ENCODE assay signal across 8 mouse cellular contexts in the genomic region with DNA sequence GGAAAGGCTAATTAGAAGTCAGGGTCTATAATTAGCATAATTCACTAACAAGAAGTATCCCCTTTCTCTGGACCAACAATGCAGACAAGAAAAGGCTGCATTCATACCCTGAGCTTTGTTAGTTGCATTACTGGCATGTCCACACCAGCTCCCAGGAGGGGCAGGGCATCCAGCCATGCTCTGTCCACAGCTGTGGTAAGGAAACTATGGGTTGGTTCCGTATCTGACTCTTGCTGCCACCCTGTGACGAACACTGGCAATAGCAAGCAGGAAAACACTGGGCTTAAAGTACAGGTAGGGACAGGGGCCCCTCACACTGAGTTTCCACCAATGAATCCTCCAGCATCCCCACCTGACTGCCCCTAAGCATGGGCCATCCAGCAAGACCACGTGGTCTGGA. TPM values are rescaled to one million over a fixed set of nuclear protein-coding genes. Genes with fewer than 3 reads are reported as not detected.
DNase-seq lines count a peak whose midpoint lies in the region; ATAC-seq and TF ChIP-seq lines count a peak whose summit lies in the region.

No protein-coding gene starts in this region.

- no peak overlapping the region for H3K9ac ChIP-seq in hindbrain, embryonic 14.5 days
- H3K9ac ChIP-seq in midbrain, embryonic 15.5 days, result no peak overlapping the region

- no peaks in the 10 kb centered on the region for H3K27me3 ChIP-seq in embryonic facial prominence, embryonic 10.5 days (replicated peaks; ENCODE audit: low read depth, poor library complexity, severe bottlenecking)
- no peaks in the 10 kb centered on the region for H3K27me3 ChIP-seq in hindbrain, embryonic 14.5 days (ENCODE audit: control insufficient read depth, insufficient read depth, low read length)
- no peaks in the 10 kb centered on the region for H3K27me3 ChIP-seq in midbrain, embryonic 15.5 days (replicated peaks)

- H3K36me3 ChIP-seq in embryonic facial prominence, embryonic 10.5 days (replicated peaks), result no peaks in the 10 kb centered on the region
- no peaks in the 10 kb centered on the region for H3K36me3 ChIP-seq in hindbrain, embryonic 14.5 days (replicated peaks; ENCODE audit: control insufficient read depth, insufficient read depth)
- no peaks in the 10 kb centered on the region for H3K36me3 ChIP-seq in midbrain, embryonic 15.5 days (replicated peaks)

- intact Hi-C loops in left cerebral cortex, adult 2 months (cut with DNase I), result loop anchor here (5.0 to 10.0 kb wide), 2 partner anchors 59 to 161 kb away; no protein-coding TSS in a partner anchor

- peak; percentile 74 for TF ChIP-seq CTCF in left cerebral cortex, adult 2 months (IDR thresholded peaks at IDR 0.05)

- H3K4me2 ChIP-seq in hindbrain, embryonic 14.5 days (replicated peaks), result no peak overlapping the region
- H3K4me2 ChIP-seq in midbrain, embryonic 15.5 days, result no peak overlapping the region

- DNase-seq in ES-CJ7 (ENCODE audit: low read depth, low spot score) (peak; percentile 35), MN1 (ENCODE audit: low spot score) (no peak)
- DNase-seq in adrenal gland, adult 18-20 months (ENCODE audit: low spot score in 2 of 2), result peak; percentile 29 to 44
- DNase-seq in embryonic facial prominence, embryonic 10.5 days (ENCODE audit: low spot score), result peak; percentile 47
- DNase-seq in hindbrain, embryonic 14.5 days (ENCODE audit: low spot score), result peak; percentile 69
- peak; percentile 48 to 60 for DNase-seq in left cerebral cortex, adult 2 months (ENCODE audit: extremely low spot score in 1 of 2, low spot score in 2 of 2)

- H3K4me1 ChIP-seq in embryonic facial prominence, embryonic 10.5 days, result no peaks in the 10 kb centered on the region
- 0 out of 2 replicates have a peak, but pooled peaks cover 3% of the 10 kb centered on the region for H3K4me1 ChIP-seq in hindbrain, embryonic 14.5 days (replicated peaks; ENCODE audit: control insufficient read depth, insufficient read depth, low read length)
- no peaks in the 10 kb centered on the region for H3K4me1 ChIP-seq in midbrain, embryonic 15.5 days

- ATAC-seq in hindbrain, embryonic 14.5 days (ENCODE audit: low FRiP score), result peak; percentile 81; the same call in 1 of the 2 replicates
- ATAC-seq in midbrain, embryonic 15.5 days (replicated peaks), result peak; percentile 65
- ATAC-seq in megakaryocyte-erythroid progenitor cell, adult 5-6 weeks (replicated peaks; ENCODE audit: low FRiP score, low TSS enrichment, poor library complexity, severe bottlenecking), result no peak

- H3K9me3 ChIP-seq in embryonic facial prominence, embryonic 10.5 days, result no peaks in the 10 kb centered on the region
- H3K9me3 ChIP-seq in hindbrain, embryonic 14.5 days (ENCODE audit: control insufficient read depth, low read length), result no peaks in the 10 kb centered on the region
- no peaks in the 10 kb centered on the region for H3K9me3 ChIP-seq in midbrain, embryonic 15.5 days

- no peak overlapping the region for H3K4me3 ChIP-seq in embryonic facial prominence, embryonic 10.5 days
- no peak overlapping the region for H3K4me3 ChIP-seq in hindbrain, embryonic 14.5 days (replicated peaks; ENCODE audit: low read length)
- H3K4me3 ChIP-seq in left cerebral cortex, adult 2 months, result no peak overlapping the region
- no peak overlapping the region for H3K4me3 ChIP-seq in midbrain, embryonic 15.5 days

- 2% methylated on average over 3 of the region's 3 CpGs for WGBS in embryonic facial prominence, embryonic 10.5 days
- 9% methylated on average over 3 of the region's 3 CpGs for WGBS in hindbrain, embryonic 14.5 days
- 6% methylated on average over 3 of the region's 3 CpGs for WGBS in midbrain, embryonic 15.5 days

- H3K27ac ChIP-seq in embryonic facial prominence, embryonic 10.5 days (replicated peaks), result no peak overlapping the region
- no peak overlapping the region for H3K27ac ChIP-seq in hindbrain, embryonic 14.5 days
- no peak overlapping the region for H3K27ac ChIP-seq in left cerebral cortex, adult 2 months
- H3K27ac ChIP-seq in midbrain, embryonic 15.5 days, result no peak overlapping the region

RNA-seq across cellular contexts. Expression of gene Cacna2d3, which starts 25.5 kb away (rescaled TPM):
- 1 to 10 TPM; 3.1 to 3.7 TPM for total RNA-seq in adrenal gland, adult 18-20 months (2021)
- 1.8 and 1.9 TPM in 2 replicates for polyA plus RNA-seq in embryonic facial prominence, embryonic 10.5 days (2016; fragmentation: Nextera tagmentation; extraction: Ambion mirVana)
- 61.5 and 61.6 TPM in 2 replicates for polyA plus RNA-seq in hindbrain, embryonic 14.5 days (2014; fragmentation: Nextera tagmentation; extraction: Ambion mirVana)
- total RNA-seq in left cerebral cortex, adult 2 months (2021), result 100 to 1,000 TPM; 112 to 115 TPM
- 41.1 and 41.9 TPM in 2 replicates for polyA plus RNA-seq in midbrain, embryonic 15.5 days (2015; fragmentation: Nextera tagmentation; extraction: Ambion mirVana)
- total RNA-seq in megakaryocyte-erythroid progenitor cell, adult 5-6 weeks (2014; fragmentation: Nextera tagmentation), result not detected in 2 replicates
- total RNA-seq in megakaryocyte-erythroid progenitor cell, adult 5-6 weeks (2017), result not detected in 2 replicates

Comparison
In these comparisons a context has a peak if more than half of its experiments do, and no peak if none do; other contexts are left out.
1. RNA of gene Cacna2d3, which starts 25.5 kb away (total RNA-seq): 112 to 115 TPM in left cerebral cortex, adult 2 months; 3.1 to 3.7 TPM in adrenal gland, adult 18-20 months and not detected in megakaryocyte-erythroid progenitor cell, adult 5-6 weeks; every median in the first group is over 10 times any median in the second.